Mouse (Mus musculus): Measurements from ENCODE around the gene Cfap97. TPM values are rescaled to one million over a fixed set of nuclear protein-coding genes. Genes with fewer than 3 reads are reported as not detected.
"Not testable (repeated sequence)": the region's sequence is repeated elsewhere in the genome, so short reads cannot be mapped to it uniquely, and the experiment has no call there.

Cfap97 gene
- polyA plus RNA-seq, 1 experiment from 2014 or later: 17.1 TPM

- peaks cover 22% of the 10 kb centered on the region for H3K4me1 ChIP-seq (ENCODE audit: control insufficient read depth, insufficient read depth, low read length)
- H3K4me2 ChIP-seq (ENCODE audit: low read depth, low read length): peak overlapping the region; percentile 82
- peak overlapping the region; percentile 85 for H3K27ac ChIP-seq (ENCODE audit: low read length)
- H3K9ac ChIP-seq (ENCODE audit: low read depth, low read length): peak overlapping the region; percentile 88
- 16% methylated on average over 13 of the region's 13 CpGs for WGBS
- peak overlapping the region; percentile 78 for H3K4me3 ChIP-seq (ENCODE audit: low read length)
- no peak for ATAC-seq
- no peaks in the 10 kb centered on the region for H3K9me3 ChIP-seq (ENCODE audit: control insufficient read depth, low read length)
- H3K36me3 ChIP-seq (ENCODE audit: control insufficient read depth, insufficient read depth, low read length): peaks cover 10% of the 10 kb centered on the region; the same call in 1 of the 2 replicates
- H3K27me3 ChIP-seq (replicated peaks; ENCODE audit: control insufficient read depth, insufficient read depth, low read length): no peaks in the 10 kb centered on the region
These were observed 60.1 kb downstream of the Cfap97 start for GRCm38 (mm10) chr8:46211611-46212071.

GRCm38 (mm10) chr8:46212194-46212593 is 60.6 kb downstream of the Cfap97 start:
- no peak overlapping the region for H3K4me2 ChIP-seq (ENCODE audit: low read depth, low read length)
- H3K36me3 ChIP-seq (ENCODE audit: control insufficient read depth, insufficient read depth, low read length): peaks cover 7% of the 10 kb centered on the region; the same call in 1 of the 2 replicates
- H3K9ac ChIP-seq (ENCODE audit: low read depth, low read length): no peak overlapping the region
- no peak for ATAC-seq
- H3K9me3 ChIP-seq (ENCODE audit: control insufficient read depth, low read length): no peaks in the 10 kb centered on the region
- H3K27me3 ChIP-seq (replicated peaks; ENCODE audit: control insufficient read depth, insufficient read depth, low read length): no peaks in the 10 kb centered on the region
- no peak overlapping the region for H3K27ac ChIP-seq (ENCODE audit: low read length)
- H3K4me3 ChIP-seq (ENCODE audit: low read length): no peak overlapping the region
- 51% methylated on average over 7 of the region's 7 CpGs for WGBS
- H3K4me1 ChIP-seq (ENCODE audit: control insufficient read depth, insufficient read depth, low read length): peaks cover 24% of the 10 kb centered on the region

GRCm38 (mm10) chr8:46213971-46214480 is 62.5 kb downstream of the Cfap97 start:
- H3K27me3 ChIP-seq (replicated peaks; ENCODE audit: control insufficient read depth, insufficient read depth, low read length): no peaks in the 10 kb centered on the region; the same call in 1 of the 2 replicates
- H3K9me3 ChIP-seq (ENCODE audit: control insufficient read depth, low read length): no peaks in the 10 kb centered on the region
- WGBS: 62% methylated on average over 2 of the region's 2 CpGs
- H3K4me1 ChIP-seq (ENCODE audit: control insufficient read depth, insufficient read depth, low read length): peaks cover 20% of the 10 kb centered on the region
- H3K4me3 ChIP-seq (ENCODE audit: low read length): no peak overlapping the region
- H3K36me3 ChIP-seq (ENCODE audit: control insufficient read depth, insufficient read depth, low read length): no peaks in the 10 kb centered on the region; the same call in 1 of the 2 replicates
- no peak overlapping the region for H3K4me2 ChIP-seq (ENCODE audit: low read depth, low read length)
- ATAC-seq: no peak
- H3K9ac ChIP-seq (ENCODE audit: low read depth, low read length): no peak overlapping the region
- no peak overlapping the region for H3K27ac ChIP-seq (ENCODE audit: low read length)

GRCm38 (mm10) chr8:46216838-46217237 is 65.3 kb downstream of the Cfap97 start:
- peaks cover 7% of the 10 kb centered on the region for H3K4me1 ChIP-seq (ENCODE audit: control insufficient read depth, insufficient read depth, low read length)
- no peaks in the 10 kb centered on the region; the same call in 1 of the 2 replicates for H3K27me3 ChIP-seq (replicated peaks; ENCODE audit: control insufficient read depth, insufficient read depth, low read length)
- peak; percentile 72 for ATAC-seq
- H3K4me3 ChIP-seq (ENCODE audit: low read length): peak overlapping the region; percentile 43
- H3K27ac ChIP-seq (ENCODE audit: low read length): no peak overlapping the region
- H3K36me3 ChIP-seq (ENCODE audit: control insufficient read depth, insufficient read depth, low read length): no peaks in the 10 kb centered on the region
- peak overlapping the region; percentile 64 for H3K9ac ChIP-seq (ENCODE audit: low read depth, low read length)
- H3K4me2 ChIP-seq (ENCODE audit: low read depth, low read length): peak overlapping the region; percentile 80
- H3K9me3 ChIP-seq (ENCODE audit: control insufficient read depth, low read length): no peaks in the 10 kb centered on the region
- 4% methylated on average over 14 of the region's 14 CpGs for WGBS

GRCm38 (mm10) chr8:46220566-46220965 is 69.0 kb downstream of the Cfap97 start:
- Histone ChIP-seq H3K4me3 (ENCODE audit: low read length) (no peak overlapping the region), H3K36me3 (ENCODE audit: control insufficient read depth, insufficient read depth, low read length) (no peaks in the 10 kb centered on the region), H3K9me3 (ENCODE audit: control insufficient read depth, low read length) (no peaks in the 10 kb centered on the region), H3K27me3 (replicated peaks; ENCODE audit: control insufficient read depth, insufficient read depth, low read length) (no peaks in the 10 kb centered on the region; the same call in 1 of the 2 replicates), H3K27ac (ENCODE audit: low read length) (no peak overlapping the region), H3K4me2 (ENCODE audit: low read depth, low read length) (no peak overlapping the region), H3K4me1 (ENCODE audit: control insufficient read depth, insufficient read depth, low read length) (0 out of 2 replicates have a peak, but pooled peaks cover 2% of the 10 kb centered on the region), H3K9ac (ENCODE audit: low read depth, low read length) (no peak overlapping the region)
- WGBS: 70% methylated on average over 3 of the region's 3 CpGs
- ATAC-seq: no peak

GRCm38 (mm10) chr8:46225501-46225900 is 73.9 kb downstream of the Cfap97 start:
- 71% methylated on average over 3 of the region's 3 CpGs for WGBS
- H3K9ac ChIP-seq (ENCODE audit: low read depth, low read length): no peak overlapping the region
- H3K36me3 ChIP-seq (ENCODE audit: control insufficient read depth, insufficient read depth, low read length): no peaks in the 10 kb centered on the region
- no peaks in the 10 kb centered on the region for H3K27me3 ChIP-seq (replicated peaks; ENCODE audit: control insufficient read depth, insufficient read depth, low read length)
- H3K4me3 ChIP-seq (ENCODE audit: low read length): no peak overlapping the region
- H3K4me1 ChIP-seq (ENCODE audit: control insufficient read depth, insufficient read depth, low read length): no peaks in the 10 kb centered on the region
- H3K27ac ChIP-seq (ENCODE audit: low read length): no peak overlapping the region
- no peak for ATAC-seq
- H3K4me2 ChIP-seq (ENCODE audit: low read depth, low read length): no peak overlapping the region
- no peaks in the 10 kb centered on the region for H3K9me3 ChIP-seq (ENCODE audit: control insufficient read depth, low read length)

GRCm38 (mm10) chr8:46226622-46227021 is 75.1 kb downstream of the Cfap97 start:
- no peak for ATAC-seq
- WGBS: 80% methylated on average over 5 of the region's 5 CpGs
- Histone ChIP-seq H3K9me3 (ENCODE audit: control insufficient read depth, low read length) (no peaks in the 10 kb centered on the region), H3K36me3 (ENCODE audit: control insufficient read depth, insufficient read depth, low read length) (no peaks in the 10 kb centered on the region), H3K27ac (ENCODE audit: low read length) (no peak overlapping the region), H3K4me1 (ENCODE audit: control insufficient read depth, insufficient read depth, low read length) (no peaks in the 10 kb centered on the region), H3K4me2 (ENCODE audit: low read depth, low read length) (no peak overlapping the region), H3K9ac (ENCODE audit: low read depth, low read length) (no peak overlapping the region), H3K27me3 (replicated peaks; ENCODE audit: control insufficient read depth, insufficient read depth, low read length) (no peaks in the 10 kb centered on the region), H3K4me3 (ENCODE audit: low read length) (no peak overlapping the region)

- H3K36me3 ChIP-seq (ENCODE audit: control insufficient read depth, insufficient read depth, low read length); ATAC-seq; H3K9me3 ChIP-seq (ENCODE audit: control insufficient read depth, low read length); H3K4me1 ChIP-seq (ENCODE audit: control insufficient read depth, insufficient read depth, low read length); H3K9ac ChIP-seq (ENCODE audit: low read depth, low read length); H3K27me3 ChIP-seq (replicated peaks; ENCODE audit: control insufficient read depth, insufficient read depth, low read length); H3K27ac ChIP-seq (ENCODE audit: low read length); H3K4me3 ChIP-seq (ENCODE audit: low read length); H3K4me2 ChIP-seq (ENCODE audit: low read depth, low read length): not testable (repeated sequence)
- WGBS: 76% methylated on average over 7 of the region's 7 CpGs
These were observed 80.4 kb downstream of the Cfap97 start for GRCm38 (mm10) chr8:46231968-46232367.

- ATAC-seq: no peak
- peaks cover 3% of the 10 kb centered on the region; the same call in 1 of the 2 replicates for H3K27me3 ChIP-seq (replicated peaks; ENCODE audit: control insufficient read depth, insufficient read depth, low read length)
- no peak overlapping the region for H3K4me3 ChIP-seq (ENCODE audit: low read length)
- no peak overlapping the region for H3K27ac ChIP-seq (ENCODE audit: low read length)
- 56% methylated on average over 8 of the region's 8 CpGs for WGBS
- 0 out of 2 replicates have a peak, but pooled peaks cover 3% of the 10 kb centered on the region for H3K4me1 ChIP-seq (ENCODE audit: control insufficient read depth, insufficient read depth, low read length)
- no peak overlapping the region for H3K4me2 ChIP-seq (ENCODE audit: low read depth, low read length)
- no peak overlapping the region for H3K9ac ChIP-seq (ENCODE audit: low read depth, low read length)
- no peaks in the 10 kb centered on the region for H3K36me3 ChIP-seq (ENCODE audit: control insufficient read depth, insufficient read depth, low read length)
- H3K9me3 ChIP-seq (ENCODE audit: control insufficient read depth, low read length): no peaks in the 10 kb centered on the region
These were observed 81.2 kb downstream of the Cfap97 start for GRCm38 (mm10) chr8:46232798-46233197.

- no peaks in the 10 kb centered on the region for H3K36me3 ChIP-seq (ENCODE audit: control insufficient read depth, insufficient read depth, low read length)
- 0 out of 2 replicates have a peak, but pooled peaks cover 3% of the 10 kb centered on the region for H3K4me1 ChIP-seq (ENCODE audit: control insufficient read depth, insufficient read depth, low read length)
- no peak overlapping the region for H3K9ac ChIP-seq (ENCODE audit: low read depth, low read length)
- no peak for ATAC-seq
- no peak overlapping the region for H3K4me2 ChIP-seq (ENCODE audit: low read depth, low read length)
- H3K27me3 ChIP-seq (replicated peaks; ENCODE audit: control insufficient read depth, insufficient read depth, low read length): peaks cover 5% of the 10 kb centered on the region; the same call in 1 of the 2 replicates
- no peak overlapping the region for H3K27ac ChIP-seq (ENCODE audit: low read length)
- H3K9me3 ChIP-seq (ENCODE audit: control insufficient read depth, low read length): no peaks in the 10 kb centered on the region
- H3K4me3 ChIP-seq (ENCODE audit: low read length): no peak overlapping the region
- 76% methylated on average over 4 of the region's 4 CpGs for WGBS
These were observed 83.2 kb downstream of the Cfap97 start for GRCm38 (mm10) chr8:46234736-46235135.

Data from intestine, embryonic 16.5 days (tissue).